19 mouse cellular contexts compared by ENCODE assay signal in genomic region chr4:111799892-111800291, GRCm38 (mm10).
"Had no signal": no experiment of that assay in that cellular context is flagged by ENCODE, and none has a peak within 500 bp of the region (broad histone marks: within the 10 kb centered on the region; RNA-seq: fewer than 3 reads in every experiment).

No protein-coding gene starts in this region.

- H3K9me3 ChIP-seq: limb, embryonic 10.5 days; limb, embryonic 13.5 days; megakaryocyte, embryonic 14.5 days had no signal

- H3K27ac ChIP-seq: layer of hippocampus, adult 2 months; limb, embryonic 10.5 days; limb, embryonic 13.5 days; stomach, postnatal 0 days had no signal

- H3K9ac ChIP-seq: limb, embryonic 13.5 days had no signal

- ATAC-seq: inflammation-experienced regulatory T-cells, adult 6 months; intestine, embryonic 16.5 days had no signal

- H3K27me3 ChIP-seq: limb, embryonic 13.5 days; megakaryocyte, embryonic 14.5 days had no signal

- H3K4me3 ChIP-seq: layer of hippocampus, adult 2 months; limb, embryonic 10.5 days; limb, embryonic 13.5 days; megakaryocyte, embryonic 14.5 days had no signal

- DNase-seq: kidney, adult 18-20 months; kidney, adult 9 months; kidney, postnatal 25 days; layer of hippocampus, adult 9-11 months; lung, adult 2 months; lung, postnatal 14 days; lung, postnatal 4 days; midbrain, embryonic 14.5 days; thymus, adult 2 months; thymus, postnatal 14 days; thymus, postnatal 4 days had no signal

- H3K36me3 ChIP-seq: limb, embryonic 10.5 days had no signal

- H3K4me2 ChIP-seq: limb, embryonic 13.5 days; midbrain, embryonic 11.5 days had no signal

- H3K4me1 ChIP-seq: limb, embryonic 10.5 days; limb, embryonic 13.5 days; megakaryocyte, embryonic 14.5 days had no signal
